Mouse (Mus musculus): Measurements from ENCODE around the gene H6pd. TPM values are rescaled to one million over a fixed set of nuclear protein-coding genes. Genes with fewer than 3 reads are reported as not detected.

The H6pd gene
- total and polyA plus RNA-seq, 3 experiments: 6.9 to 10.8 TPM; not detected in 1

DNA sequence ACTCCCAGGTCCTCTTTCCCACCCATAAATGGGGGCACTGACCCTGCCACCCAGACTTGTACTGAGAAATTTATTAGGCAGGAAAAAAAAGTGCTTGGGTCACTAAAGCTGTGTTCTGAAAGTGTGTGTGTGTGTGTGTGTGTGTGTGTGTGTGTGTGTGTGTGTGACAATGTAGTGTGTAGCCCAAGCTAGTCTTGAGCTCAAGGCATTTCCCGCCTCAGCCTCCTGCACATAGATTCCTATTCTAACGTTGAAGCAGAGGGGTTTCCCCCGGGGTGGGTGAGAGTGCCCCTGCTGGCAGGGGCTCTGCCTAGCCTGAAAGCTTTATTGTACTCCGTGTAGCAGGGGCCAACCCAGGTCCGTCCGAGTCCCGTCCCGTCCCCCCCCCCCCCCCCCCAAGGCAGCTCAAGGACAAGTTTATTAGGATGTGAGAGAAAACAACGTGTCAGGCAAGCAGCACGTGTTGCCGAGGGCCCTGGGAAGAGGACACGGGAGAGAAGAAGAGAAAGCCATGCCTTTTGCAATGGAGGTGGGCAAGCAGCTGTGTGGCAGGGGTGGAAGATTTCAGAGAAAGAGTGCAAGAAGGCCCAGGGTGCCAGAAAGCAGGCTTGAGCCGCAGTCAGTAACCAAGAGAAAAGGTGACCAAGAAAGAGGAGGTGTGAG is 40.9 kb upstream of the H6pd start (continued):
- no peak for TF ChIP-seq ZC3H11A (IDR thresholded peaks at IDR 0.05; ENCODE audit: low read depth, low read length)
- TF ChIP-seq HCFC1 (IDR thresholded peaks at IDR 0.05; ENCODE audit: low read depth, low read length): no peak

- H3K9ac ChIP-seq (ENCODE audit: control insufficient read depth, low read depth, low read length, poor library complexity, severe bottlenecking): no peak overlapping the region
- H3K27me3 ChIP-seq (ENCODE audit: control insufficient read depth in 1 of 2, insufficient read depth in 2 of 2, low read length in 2 of 2): peaks cover 2 to 4% of the 10 kb centered on the region in 2 experiments; a peak in 2 of 4 replicates
- no peaks in the 10 kb centered on the region for H3K79me2 ChIP-seq (ENCODE audit: control insufficient read depth, insufficient read depth, low read length, poor library complexity)
- no peak for DNase-seq (ENCODE audit: low read depth, low spot score)
- no peaks in the 10 kb centered on the region for H3K4me1 ChIP-seq (ENCODE audit: control insufficient read depth in 1 of 2, insufficient read depth in 2 of 2, low read length in 2 of 2)
- H3K9me3 ChIP-seq (replicated peaks; ENCODE audit: insufficient read depth, low read length): no peaks in the 10 kb centered on the region
- no peak overlapping the region for H3K27ac ChIP-seq (ENCODE audit: control insufficient read depth, low read depth, low read length)
- TF ChIP-seq TBP (IDR thresholded peaks at IDR 0.05; ENCODE audit: low read depth, low read length) (no peak), MXI1 (IDR thresholded peaks at IDR 0.05; ENCODE audit: low read depth, low read length) (no peak), MEF2A (IDR thresholded peaks at IDR 0.05; ENCODE audit: extremely low read depth, insufficient replicate concordance, low read depth, low read length, poor library complexity, severe bottlenecking) (no peak), CTCF (IDR thresholded peaks at IDR 0.05 in 2 of 3, conservative IDR thresholded peaks at IDR 0.05 in 1 of 3; ENCODE audit: control insufficient read depth in 1 of 3, insufficient read depth in 1 of 3, low read depth in 2 of 3, low read length in 3 of 3, poor library complexity in 1 of 3, severe bottlenecking in 1 of 3) (no peak), ETS1 (IDR thresholded peaks at IDR 0.05; ENCODE audit: low read depth, low read length) (no peak), USF2 (IDR thresholded peaks at IDR 0.05; ENCODE audit: borderline replicate concordance in 1 of 2, insufficient read depth in 1 of 2, low read depth in 1 of 2, low read length in 2 of 2) (no peak), NELFE (IDR thresholded peaks at IDR 0.05; ENCODE audit: low read depth, low read length) (no peak), ZNF384 (IDR thresholded peaks at IDR 0.05; ENCODE audit: low read depth, low read length) (no peak), SMC3 (IDR thresholded peaks at IDR 0.05; ENCODE audit: low read depth, low read length) (no peak), RCOR1 (IDR thresholded peaks at IDR 0.05; ENCODE audit: low read depth, low read length) (no peak), ZKSCAN1 (IDR thresholded peaks at IDR 0.05; ENCODE audit: low read depth, low read length) (no peak), MAFK (IDR thresholded peaks at IDR 0.05; ENCODE audit: borderline replicate concordance, low read depth, low read length) (no peak), CHD2 (IDR thresholded peaks at IDR 0.05; ENCODE audit: low read length) (no peak), EP300 (IDR thresholded peaks at IDR 0.05; ENCODE audit: low read depth in 1 of 2, low read length in 2 of 2) (no peak), GATA1 (IDR thresholded peaks at IDR 0.05; ENCODE audit: low read depth, low read length) (no peak), TAL1 (IDR thresholded peaks at IDR 0.05; ENCODE audit: low read length) (no peak), POLR2AphosphoS2 (IDR thresholded peaks at IDR 0.05; ENCODE audit: low read length) (no peak)
- no peak overlapping the region for H3K4me3 ChIP-seq (ENCODE audit: control insufficient read depth in 1 of 2, insufficient read depth in 1 of 2, low read depth in 2 of 2, low read length in 2 of 2)
- no peaks in the 10 kb centered on the region for H3K36me3 ChIP-seq (ENCODE audit: control insufficient read depth in 1 of 2, insufficient read depth in 2 of 2, low read length in 2 of 2)
Observed at GRCm38 (mm10) chr4:150049157-150049513, 40.3 kb upstream of the H6pd start.
